Mouse (Mus musculus): ENCODE data around the gene P2rx4.

GRCm38 (mm10) chr5:122693431-122694207 lies 13.7 kb upstream of the P2rx4 start:
- TF ChIP-seq EP300 (IDR thresholded peaks at IDR 0.05; ENCODE audit: low read depth) (no peak), CTCF (IDR thresholded peaks at IDR 0.05; ENCODE audit: low read depth) (no peak)
